Mouse (Mus musculus): Measurements from ENCODE around the gene Cox19. TPM values are rescaled to one million over a fixed set of nuclear protein-coding genes. Genes with fewer than 3 reads are reported as not detected.
A peak's percentile ranks its signal among the peaks of the same experiment; 100 is the strongest.
"Not testable (repeated sequence)": the region's sequence is repeated elsewhere in the genome, so short reads cannot be mapped to it uniquely, and the experiment has no call there.

The Cox19 gene
- polyA plus RNA-seq, 1 experiment = 61.9 TPM

DNA sequence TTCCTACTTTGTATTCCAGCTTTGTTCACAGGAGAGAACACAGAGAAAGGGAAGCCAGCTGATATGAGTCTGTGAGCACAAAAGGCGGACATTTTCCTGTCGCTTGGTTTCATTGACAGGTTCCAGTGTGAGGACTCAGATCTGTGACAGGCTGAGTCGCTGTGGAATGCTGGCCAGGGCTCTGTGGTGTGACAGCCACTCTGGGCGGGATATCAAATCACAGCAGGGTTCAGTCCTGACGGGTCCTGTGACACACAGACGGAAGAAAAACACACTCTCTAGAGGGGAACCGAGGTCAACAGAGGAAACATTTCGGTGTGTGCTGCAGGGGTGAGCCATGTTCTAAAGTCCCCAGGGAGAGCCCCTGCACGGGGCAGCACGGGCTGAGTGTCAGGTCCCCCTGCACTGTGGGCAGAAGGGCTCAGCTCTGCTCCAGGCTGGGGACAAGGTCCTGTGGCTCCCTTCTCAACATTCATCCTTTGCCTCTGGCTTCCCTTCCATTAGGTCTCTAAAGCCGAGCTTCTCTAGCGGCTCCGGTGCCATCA is 13.3 kb downstream of the Cox19 start:
- DNase-seq = no peak
- WGBS = 70% methylated on average over 13 of the region's 13 CpGs
- H3K4me1 ChIP-seq (ENCODE audit: control insufficient read depth, insufficient read depth, low read length) = no peaks in the 10 kb centered on the region
- no peak overlapping the region for H3K4me3 ChIP-seq (replicated peaks; ENCODE audit: extremely low read depth, low read depth, low read length)
- TF ChIP-seq POLR2A (IDR thresholded peaks at IDR 0.05; ENCODE audit: borderline replicate concordance, extremely low read depth, low read depth, low read length) (no peak), CTCF (IDR thresholded peaks at IDR 0.05; ENCODE audit: insufficient read depth, low read length) (no peak)

DNA sequence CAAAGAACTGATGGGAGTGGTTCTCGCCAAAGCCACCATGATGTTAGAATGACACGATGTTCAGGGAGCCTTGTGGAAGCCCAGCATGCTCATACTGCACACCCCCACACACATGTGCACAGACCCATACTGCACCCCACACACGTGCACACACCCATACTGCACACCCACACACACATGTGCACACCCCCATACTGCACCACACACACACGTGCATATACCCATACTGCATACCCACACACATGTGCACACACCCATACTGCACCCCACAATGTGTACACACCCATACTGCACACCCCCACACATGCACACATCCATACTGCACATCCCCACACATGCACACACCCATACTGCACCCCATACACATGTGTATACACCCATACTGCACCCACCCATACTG is 15.6 kb downstream of the Cox19 start:
- no peaks in the 10 kb centered on the region for H3K4me1 ChIP-seq (ENCODE audit: control insufficient read depth, insufficient read depth, low read length)
- DNase-seq = no peak
- H3K4me3 ChIP-seq (replicated peaks; ENCODE audit: extremely low read depth, low read depth, low read length) = no peak overlapping the region
- TF ChIP-seq POLR2A (IDR thresholded peaks at IDR 0.05; ENCODE audit: borderline replicate concordance, extremely low read depth, low read depth, low read length) (no peak), CTCF (IDR thresholded peaks at IDR 0.05; ENCODE audit: insufficient read depth, low read length) (no peak)
- WGBS = 86% methylated on average over 4 of the region's 4 CpGs

DNA sequence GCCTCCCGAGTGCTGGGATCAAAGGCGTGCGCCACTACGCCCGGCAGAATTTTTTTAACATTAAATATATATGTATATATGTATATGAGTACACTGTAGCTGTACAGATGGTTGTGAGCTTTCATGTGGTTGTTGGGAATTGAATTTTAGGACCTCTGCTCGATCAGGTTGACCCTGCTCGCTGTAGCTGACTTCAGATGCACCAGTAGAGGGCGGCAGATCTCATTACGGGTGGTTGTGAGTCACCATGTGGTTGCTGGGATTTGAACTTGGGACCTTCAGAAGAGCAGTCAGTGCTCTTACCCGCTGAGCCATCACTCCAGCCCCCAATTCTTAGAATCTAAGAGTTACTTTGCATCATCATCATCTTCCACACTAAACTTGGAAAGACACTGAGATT is 16.8 kb downstream of the Cox19 start:
- H3K4me1 ChIP-seq (ENCODE audit: control insufficient read depth, insufficient read depth, low read length); DNase-seq; H3K4me3 ChIP-seq (replicated peaks; ENCODE audit: extremely low read depth, low read depth, low read length): not testable (repeated sequence)
- WGBS = 87% methylated on average over 10 of the region's 10 CpGs

DNA sequence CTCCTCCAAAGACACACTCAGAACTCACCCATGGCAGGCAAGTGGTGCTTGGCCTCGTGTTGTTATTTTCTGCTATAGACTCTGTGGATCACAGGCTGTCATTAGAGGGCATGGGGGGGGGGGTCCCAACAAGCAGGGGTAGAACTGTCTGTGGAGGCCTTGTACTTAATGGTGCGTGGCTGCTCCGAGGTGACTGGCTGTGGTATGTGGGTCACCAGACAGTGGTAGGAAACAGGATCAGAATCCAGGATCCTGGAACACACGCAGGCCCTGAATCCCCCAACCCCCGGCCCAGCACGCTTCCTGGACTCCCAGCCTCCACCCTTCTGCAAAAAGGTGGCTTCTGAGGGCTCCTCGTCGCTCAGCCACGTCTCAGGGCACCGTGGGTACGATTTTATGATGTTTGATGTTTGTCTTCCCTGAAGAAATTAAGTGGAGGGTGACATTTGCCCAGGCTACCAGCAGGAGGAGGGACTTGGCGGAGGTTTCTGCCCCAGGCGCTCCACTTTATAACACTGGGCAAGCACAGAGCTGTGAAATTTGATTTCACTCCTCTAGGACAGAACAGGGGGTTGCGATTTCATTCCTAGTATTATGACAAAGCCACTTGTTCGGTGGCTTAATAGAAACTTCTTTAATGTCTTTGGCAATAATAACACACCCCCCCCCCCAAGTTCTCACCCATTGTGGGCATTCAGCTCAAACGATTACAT is 17.8 kb downstream of the Cox19 start:
- Histone ChIP-seq H3K4me3 (replicated peaks; ENCODE audit: extremely low read depth, low read depth, low read length) (no peak overlapping the region), H3K4me1 (ENCODE audit: control insufficient read depth, insufficient read depth, low read length) (no peaks in the 10 kb centered on the region)
- no peak for TF ChIP-seq POLR2A (IDR thresholded peaks at IDR 0.05; ENCODE audit: borderline replicate concordance, extremely low read depth, low read depth, low read length)
- no peak for TF ChIP-seq CTCF (IDR thresholded peaks at IDR 0.05; ENCODE audit: insufficient read depth, low read length)
- WGBS = 77% methylated on average over 16 of the region's 16 CpGs
- no peak for DNase-seq

DNA sequence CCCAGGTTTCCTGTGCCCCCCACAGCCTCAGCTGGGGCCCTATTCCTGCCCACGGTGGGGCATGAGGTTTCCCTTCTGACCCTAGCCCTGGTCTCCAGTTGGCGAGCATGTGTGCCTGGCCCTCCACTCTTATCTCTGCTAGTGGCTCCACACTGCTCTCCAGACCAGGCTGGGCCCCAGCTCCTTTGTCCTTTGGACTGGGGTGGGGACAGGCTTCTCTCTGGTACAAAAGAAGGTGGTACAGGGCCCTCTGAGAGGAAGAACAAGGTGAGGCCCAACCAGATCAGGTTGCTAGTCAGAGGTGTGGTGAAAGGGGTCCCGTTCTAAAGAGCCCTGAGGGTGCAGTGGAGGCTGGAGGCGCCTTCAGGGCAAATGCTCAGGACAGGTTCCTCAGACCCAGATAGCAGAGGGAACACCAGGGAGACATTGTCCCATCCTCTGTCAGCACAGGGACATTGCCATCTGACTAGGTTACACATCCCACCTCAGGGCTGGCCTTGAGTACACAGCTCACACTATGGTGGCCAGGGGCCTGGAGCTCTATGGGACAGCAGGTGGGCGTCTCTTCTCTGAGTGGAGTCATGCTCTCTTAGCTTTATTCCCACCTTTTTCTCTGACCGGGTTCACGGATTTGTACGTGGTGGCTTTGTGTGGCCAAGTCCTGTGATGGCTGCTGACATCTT is 18.5 kb downstream of the Cox19 start:
- H3K4me3 ChIP-seq (replicated peaks; ENCODE audit: extremely low read depth, low read depth, low read length) = no peak overlapping the region
- no peak for TF ChIP-seq POLR2A (IDR thresholded peaks at IDR 0.05; ENCODE audit: borderline replicate concordance, extremely low read depth, low read depth, low read length)
- no peak for TF ChIP-seq CTCF (IDR thresholded peaks at IDR 0.05; ENCODE audit: insufficient read depth, low read length)

DNA sequence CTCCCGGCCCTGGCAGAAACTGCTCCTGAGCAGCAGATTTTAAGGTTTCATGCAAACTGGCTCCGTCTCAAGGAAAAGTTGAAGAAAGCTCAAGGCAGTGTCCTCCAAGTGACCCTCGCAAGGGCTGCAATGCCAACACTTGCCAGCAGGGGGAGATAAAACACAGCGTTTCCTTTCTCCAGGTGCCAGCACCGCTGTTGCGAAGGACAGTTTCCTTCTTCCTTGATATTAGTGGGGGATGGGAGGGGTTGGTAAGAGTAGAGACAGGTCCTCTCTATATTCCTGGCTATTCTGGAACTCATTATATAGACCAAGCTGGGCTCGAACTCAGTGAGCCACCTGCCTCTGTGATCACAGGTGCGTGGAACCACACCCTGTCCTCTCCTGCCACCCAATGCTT is 19.5 kb downstream of the Cox19 start:
- 16% methylated on average over 8 of the region's 8 CpGs for WGBS
- TF ChIP-seq POLR2A (IDR thresholded peaks at IDR 0.05; ENCODE audit: borderline replicate concordance, extremely low read depth, low read depth, low read length) (no peak), CTCF (IDR thresholded peaks at IDR 0.05; ENCODE audit: insufficient read depth, low read length) (peak; percentile 98)
- Histone ChIP-seq H3K4me1 (ENCODE audit: control insufficient read depth, insufficient read depth, low read length) (no peaks in the 10 kb centered on the region), H3K4me3 (replicated peaks; ENCODE audit: extremely low read depth, low read depth, low read length) (no peak overlapping the region)
- DNase-seq = peak; percentile 85

More for the DNA sequence above, 18.5 kb downstream of the Cox19 start:
- no peaks in the 10 kb centered on the region for H3K4me1 ChIP-seq (ENCODE audit: control insufficient read depth, insufficient read depth, low read length)
- no peak for DNase-seq
- WGBS = 84% methylated on average over 8 of the region's 8 CpGs

DNA sequence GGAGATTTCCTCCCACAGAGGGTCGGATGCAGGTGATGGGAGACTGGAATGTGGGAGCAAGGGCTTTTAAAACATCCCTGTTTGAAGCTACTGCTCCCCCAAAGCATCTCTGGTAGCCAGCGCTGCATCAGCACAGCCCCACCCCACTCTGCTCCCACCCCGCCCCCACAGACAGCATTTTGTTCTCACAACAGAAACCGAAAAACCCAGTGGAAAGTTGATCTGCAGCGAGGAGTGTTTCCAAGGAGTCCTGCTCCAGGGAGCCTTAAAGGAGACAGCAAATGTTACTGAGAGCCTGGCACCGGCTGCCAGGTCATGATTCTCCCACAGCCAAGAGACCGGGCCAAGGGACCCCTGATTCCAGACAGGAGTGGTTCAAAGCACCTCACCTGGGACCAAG is 20.5 kb downstream of the Cox19 start:
- H3K4me3 ChIP-seq (replicated peaks; ENCODE audit: extremely low read depth, low read depth, low read length) = no peak overlapping the region
- DNase-seq = no peak
- H3K4me1 ChIP-seq (ENCODE audit: control insufficient read depth, insufficient read depth, low read length) = no peaks in the 10 kb centered on the region
- no peak for TF ChIP-seq CTCF (IDR thresholded peaks at IDR 0.05; ENCODE audit: insufficient read depth, low read length)
- TF ChIP-seq POLR2A (IDR thresholded peaks at IDR 0.05; ENCODE audit: borderline replicate concordance, extremely low read depth, low read depth, low read length) = no peak
- 66% methylated on average over 7 of the region's 7 CpGs for WGBS

DNA sequence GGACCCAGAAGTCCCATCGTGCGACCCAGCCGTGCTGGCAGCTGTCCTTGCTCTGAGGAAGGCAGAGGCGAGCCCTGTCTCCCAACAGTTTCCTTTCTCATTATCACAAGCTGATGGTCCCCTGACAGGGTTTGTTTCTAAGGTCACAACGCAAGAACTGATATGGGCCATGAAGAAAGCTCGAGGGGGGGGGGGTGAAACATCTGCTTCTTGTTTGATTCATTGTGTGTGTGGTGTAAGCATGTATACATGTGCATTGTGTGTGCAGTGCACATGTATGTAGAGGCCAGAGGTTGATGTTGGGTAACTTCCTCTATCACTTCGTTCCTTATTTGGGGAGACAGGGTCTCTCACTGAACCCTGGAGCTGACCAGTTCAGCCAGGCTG is 23.6 kb downstream of the Cox19 start:
- no peak for DNase-seq
- TF ChIP-seq CTCF (IDR thresholded peaks at IDR 0.05; ENCODE audit: insufficient read depth, low read length) = no peak
- TF ChIP-seq POLR2A (IDR thresholded peaks at IDR 0.05; ENCODE audit: borderline replicate concordance, extremely low read depth, low read depth, low read length) = no peak
- 53% methylated on average over 7 of the region's 7 CpGs for WGBS

DNA sequence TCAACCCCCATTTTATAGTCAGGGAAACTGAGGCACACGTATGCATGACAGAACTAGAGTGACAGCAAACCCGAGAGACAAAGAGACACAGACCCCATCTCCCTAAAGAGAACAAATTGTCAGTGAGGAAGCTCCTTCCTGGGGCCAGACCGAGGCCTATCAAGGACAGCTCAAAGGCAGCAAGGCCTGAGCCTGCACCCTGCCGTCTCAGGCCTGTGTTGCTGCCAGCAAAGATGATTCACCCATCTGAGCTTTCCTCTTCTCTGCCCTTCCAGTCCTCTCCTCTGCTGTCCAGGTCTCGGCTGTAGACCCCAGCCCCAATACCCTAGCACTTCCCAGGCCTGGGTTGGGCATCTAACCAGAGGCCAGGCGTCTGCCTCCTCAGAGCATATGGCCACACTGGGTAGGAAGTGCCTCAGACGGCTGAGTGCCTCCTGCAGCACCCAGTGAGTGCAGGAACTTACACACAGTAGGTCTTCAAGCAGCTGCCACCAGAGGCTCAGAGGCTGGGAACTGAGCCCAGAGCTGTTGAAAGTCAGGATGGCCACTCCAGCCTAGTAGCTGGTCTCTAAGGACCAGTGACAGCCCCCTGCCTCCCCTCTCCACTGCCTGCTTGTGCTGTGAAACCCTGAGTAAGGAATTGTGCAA is 24.1 kb downstream of the Cox19 start:
- no peak overlapping the region for H3K4me3 ChIP-seq (replicated peaks; ENCODE audit: extremely low read depth, low read depth, low read length)
- DNase-seq = no peak
- H3K4me1 ChIP-seq (ENCODE audit: control insufficient read depth, insufficient read depth, low read length) = peaks cover 4% of the 10 kb centered on the region
- WGBS = 75% methylated on average over 7 of the region's 7 CpGs
- TF ChIP-seq CTCF (IDR thresholded peaks at IDR 0.05; ENCODE audit: insufficient read depth, low read length) = no peak
- TF ChIP-seq POLR2A (IDR thresholded peaks at IDR 0.05; ENCODE audit: borderline replicate concordance, extremely low read depth, low read depth, low read length) = no peak

More for the DNA sequence above, 23.6 kb downstream of the Cox19 start:
- H3K4me1 ChIP-seq (ENCODE audit: control insufficient read depth, insufficient read depth, low read length) = peaks cover 4% of the 10 kb centered on the region
- H3K4me3 ChIP-seq (replicated peaks; ENCODE audit: extremely low read depth, low read depth, low read length) = no peak overlapping the region

Data from lung, adult 2 months (tissue).